ENCODE assay signal across 21 mouse cellular contexts in genomic region chrX:19311809-19312559, GRCm38 (mm10).
DNase-seq lines count a peak whose midpoint lies in the region; ATAC-seq lines count a peak whose summit lies in the region.
"Had no signal": no experiment of that assay in that cellular context is flagged by ENCODE, and none has a peak within 500 bp of the region (broad histone marks: within the 10 kb centered on the region; RNA-seq: fewer than 3 reads in every experiment).

No protein-coding gene starts in this region.

- no peak overlapping the region for H3K9ac ChIP-seq in kidney, embryonic 15.5 days
- H3K9ac ChIP-seq: embryonic facial prominence, embryonic 12.5 days; forebrain, embryonic 15.5 days; heart, embryonic 15.5 days; hindbrain, embryonic 13.5 days had no signal

- DNase-seq in cerebellum, adult 9-11 months = no peak
- DNase-seq in kidney, adult 8-10 months = no peak
- DNase-seq in cerebellum, adult 9-10 months = peak; percentile 39
- no peak for DNase-seq in heart, adult 11 months
- no peak for DNase-seq in frontal cortex, postnatal 14 days (ENCODE audit: low spot score in 2 of 2)
- DNase-seq: adrenal gland, postnatal 14 days; B cell, adult 2 months; gastrocnemius, postnatal 10 days; heart, adult 2 months; heart, postnatal 14 days; kidney, adult 11 months had no signal

- H3K4me2 ChIP-seq in kidney, embryonic 15.5 days = no peak overlapping the region
- H3K4me2 ChIP-seq: embryonic facial prominence, embryonic 12.5 days; forebrain, embryonic 15.5 days; heart, embryonic 11.5 days; heart, embryonic 15.5 days; hindbrain, embryonic 13.5 days had no signal

- H3K27ac ChIP-seq in kidney, embryonic 15.5 days = no peak overlapping the region
- H3K27ac ChIP-seq: embryonic facial prominence, embryonic 12.5 days; forebrain, embryonic 15.5 days; heart, adult 2 months; heart, embryonic 15.5 days; hindbrain, embryonic 13.5 days; hindbrain, postnatal 0 days had no signal

- H3K36me3 ChIP-seq in kidney, embryonic 15.5 days = no peaks in the 10 kb centered on the region
- H3K36me3 ChIP-seq: embryonic facial prominence, embryonic 12.5 days; forebrain, embryonic 15.5 days; G1E; heart, embryonic 15.5 days; hindbrain, embryonic 13.5 days had no signal

- peak; percentile 45 for ATAC-seq in cerebellum, adult (ENCODE audit: insufficient number of reproducible peaks, low FRiP score, low TSS enrichment)
- ATAC-seq in kidney, embryonic 15.5 days (replicated peaks; ENCODE audit: low FRiP score) = peak; percentile 79
- ATAC-seq: CD4-positive, CD25-positive, alpha-beta regulatory T cell, adult 4 months; forebrain, embryonic 15.5 days; hindbrain, postnatal 0 days had no signal

- 44% methylated on average over 1 of the region's 1 CpGs for WGBS in kidney, embryonic 15.5 days

- H3K4me1 ChIP-seq in kidney, embryonic 15.5 days = no peaks in the 10 kb centered on the region
- H3K4me1 ChIP-seq: embryonic facial prominence, embryonic 12.5 days; forebrain, embryonic 15.5 days; heart, embryonic 15.5 days; hindbrain, embryonic 13.5 days had no signal

- no peaks in the 10 kb centered on the region for H3K27me3 ChIP-seq in kidney, embryonic 15.5 days
- H3K27me3 ChIP-seq: embryonic facial prominence, embryonic 12.5 days; forebrain, embryonic 15.5 days; heart, embryonic 15.5 days; hindbrain, embryonic 13.5 days had no signal

- H3K9me3 ChIP-seq in kidney, embryonic 15.5 days (replicated peaks) = no peaks in the 10 kb centered on the region
- H3K9me3 ChIP-seq: embryonic facial prominence, embryonic 12.5 days; forebrain, embryonic 15.5 days; G1E; heart, embryonic 15.5 days; hindbrain, embryonic 13.5 days had no signal

- H3K4me3 ChIP-seq in kidney, embryonic 15.5 days (replicated peaks) = no peak overlapping the region
- H3K4me3 ChIP-seq: embryonic facial prominence, embryonic 12.5 days; forebrain, embryonic 15.5 days; heart, adult 2 months; heart, embryonic 15.5 days; hindbrain, embryonic 13.5 days had no signal
